Mouse (Mus musculus): ENCODE data around the gene Zpbp2. TPM values are rescaled to one million over a fixed set of nuclear protein-coding genes. Genes with fewer than 3 reads are reported as not detected.
A peak's percentile ranks its signal among the peaks of the same experiment; 100 is the strongest.

The Zpbp2 gene
- polyA plus RNA-seq, 1 experiment: 283 TPM

DNA sequence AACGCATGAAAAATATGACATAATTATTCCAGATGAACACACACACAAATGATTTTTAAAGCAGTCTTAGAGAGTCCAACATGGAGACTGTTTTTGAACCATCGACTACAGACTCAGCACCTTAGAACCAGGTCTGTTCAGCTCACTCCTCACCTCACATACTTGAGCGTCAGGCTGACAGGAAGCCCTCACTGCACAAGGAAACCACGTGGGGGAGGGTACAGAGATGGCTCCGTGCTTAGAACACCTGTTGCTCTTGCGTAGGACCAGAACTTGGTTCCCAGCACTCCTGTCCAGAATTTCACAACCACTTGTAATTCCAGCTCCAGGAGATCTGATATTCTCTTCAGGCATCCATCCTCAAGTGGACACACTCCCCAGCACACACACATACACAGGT is 44.1 kb downstream of the Zpbp2 start:
- Histone ChIP-seq H3K27ac (ENCODE audit: control insufficient read depth, insufficient read depth, low read depth, low read length) (no peak overlapping the region), H3K27me3 (ENCODE audit: control insufficient read depth, insufficient read depth, low read length) (no peaks in the 10 kb centered on the region), H3K4me3 (ENCODE audit: control insufficient read depth, low read depth, low read length) (no peak overlapping the region), H3K36me3 (ENCODE audit: control insufficient read depth, insufficient read depth, low read length) (no peaks in the 10 kb centered on the region), H3K4me1 (ENCODE audit: control insufficient read depth, insufficient read depth, low read length) (peaks cover 17% of the 10 kb centered on the region)
- TF ChIP-seq CTCF (IDR thresholded peaks at IDR 0.05; ENCODE audit: control insufficient read depth, insufficient read depth, insufficient replicate concordance, low read depth, low read length): no peak
- no peak for TF ChIP-seq POLR2A (IDR thresholded peaks at IDR 0.05; ENCODE audit: control insufficient read depth, low read depth, low read length)

DNA sequence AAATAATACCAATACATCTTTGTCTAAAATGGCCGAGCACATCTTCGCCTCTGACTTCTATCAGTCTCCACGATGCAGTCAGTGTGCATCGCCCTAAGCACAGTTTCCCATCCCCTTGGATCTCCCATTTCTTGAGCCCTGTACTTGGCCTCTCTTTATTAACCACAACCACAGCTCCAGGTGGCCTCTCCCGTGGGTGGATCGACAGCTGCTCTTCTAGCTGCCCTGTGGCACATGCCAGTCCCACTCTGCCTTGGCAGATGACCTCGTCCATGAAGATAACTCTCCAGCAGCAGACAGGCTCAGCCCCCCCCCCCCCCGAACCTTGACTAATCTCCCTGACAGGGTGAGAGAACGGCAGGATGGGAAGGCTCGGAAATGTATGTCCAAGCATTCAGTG is 44.6 kb downstream of the Zpbp2 start:
- H3K27ac ChIP-seq (ENCODE audit: control insufficient read depth, insufficient read depth, low read depth, low read length): no peak overlapping the region
- no peak overlapping the region for H3K4me3 ChIP-seq (ENCODE audit: control insufficient read depth, low read depth, low read length)
- H3K4me1 ChIP-seq (ENCODE audit: control insufficient read depth, insufficient read depth, low read length): peaks cover 17% of the 10 kb centered on the region
- no peaks in the 10 kb centered on the region for H3K36me3 ChIP-seq (ENCODE audit: control insufficient read depth, insufficient read depth, low read length)
- TF ChIP-seq POLR2A (IDR thresholded peaks at IDR 0.05; ENCODE audit: control insufficient read depth, low read depth, low read length): no peak
- TF ChIP-seq CTCF (IDR thresholded peaks at IDR 0.05; ENCODE audit: control insufficient read depth, insufficient read depth, insufficient replicate concordance, low read depth, low read length): no peak
- H3K27me3 ChIP-seq (ENCODE audit: control insufficient read depth, insufficient read depth, low read length): no peaks in the 10 kb centered on the region

DNA sequence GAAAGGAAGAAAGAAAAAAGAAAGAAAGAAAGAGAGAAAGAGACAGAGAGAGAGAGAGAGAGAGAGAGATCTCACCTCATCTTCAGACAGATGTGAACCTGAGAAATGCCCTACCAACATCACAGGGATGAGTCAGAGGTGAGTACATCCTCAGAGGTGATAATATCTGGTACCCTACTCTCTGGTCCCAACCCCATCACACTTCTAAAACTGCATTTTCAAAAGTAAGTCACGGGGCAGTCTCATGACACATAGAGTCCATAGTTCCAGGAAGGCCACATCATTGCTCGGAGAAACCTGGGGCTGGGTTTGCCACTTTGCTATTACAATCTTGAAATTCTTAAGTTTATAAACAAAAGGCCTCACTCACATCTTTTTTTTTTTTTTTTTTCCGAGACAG is 45.1 kb downstream of the Zpbp2 start:
- TF ChIP-seq CTCF (IDR thresholded peaks at IDR 0.05; ENCODE audit: control insufficient read depth, insufficient read depth, insufficient replicate concordance, low read depth, low read length): no peak
- no peak for TF ChIP-seq POLR2A (IDR thresholded peaks at IDR 0.05; ENCODE audit: control insufficient read depth, low read depth, low read length)
- no peak overlapping the region for H3K4me3 ChIP-seq (ENCODE audit: control insufficient read depth, low read depth, low read length)

DNA sequence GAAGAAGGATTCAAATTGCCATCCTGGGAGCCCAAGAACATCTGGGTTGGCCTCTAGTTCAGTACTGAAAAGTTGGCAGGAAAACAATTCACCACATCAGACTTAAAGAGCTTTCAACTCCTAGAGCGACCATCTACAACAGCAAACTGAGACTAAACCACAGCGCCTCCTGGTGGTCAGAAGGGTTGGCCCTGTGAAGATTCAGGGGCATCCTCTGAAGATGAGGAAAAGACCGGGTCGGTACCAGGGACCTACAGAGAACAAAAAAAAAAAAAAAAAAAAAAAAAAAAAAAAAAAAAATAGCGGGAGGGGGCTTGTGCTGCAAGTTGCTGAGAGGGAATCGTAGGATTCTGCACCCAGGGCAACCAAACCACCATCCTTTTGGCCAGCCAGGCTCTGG is 46.5 kb downstream of the Zpbp2 start:
- H3K27me3 ChIP-seq (ENCODE audit: control insufficient read depth, insufficient read depth, low read length): no peaks in the 10 kb centered on the region
- peaks cover 21% of the 10 kb centered on the region for H3K4me1 ChIP-seq (ENCODE audit: control insufficient read depth, insufficient read depth, low read length)
- peak overlapping the region; percentile 2; the same call in 1 of the 2 replicates for H3K4me3 ChIP-seq (ENCODE audit: control insufficient read depth, low read depth, low read length)

More for the DNA sequence above, 45.1 kb downstream of the Zpbp2 start:
- Histone ChIP-seq H3K36me3 (ENCODE audit: control insufficient read depth, insufficient read depth, low read length) (no peaks in the 10 kb centered on the region), H3K4me1 (ENCODE audit: control insufficient read depth, insufficient read depth, low read length) (peaks cover 17% of the 10 kb centered on the region), H3K27ac (ENCODE audit: control insufficient read depth, insufficient read depth, low read depth, low read length) (no peak overlapping the region), H3K27me3 (ENCODE audit: control insufficient read depth, insufficient read depth, low read length) (no peaks in the 10 kb centered on the region)

DNA sequence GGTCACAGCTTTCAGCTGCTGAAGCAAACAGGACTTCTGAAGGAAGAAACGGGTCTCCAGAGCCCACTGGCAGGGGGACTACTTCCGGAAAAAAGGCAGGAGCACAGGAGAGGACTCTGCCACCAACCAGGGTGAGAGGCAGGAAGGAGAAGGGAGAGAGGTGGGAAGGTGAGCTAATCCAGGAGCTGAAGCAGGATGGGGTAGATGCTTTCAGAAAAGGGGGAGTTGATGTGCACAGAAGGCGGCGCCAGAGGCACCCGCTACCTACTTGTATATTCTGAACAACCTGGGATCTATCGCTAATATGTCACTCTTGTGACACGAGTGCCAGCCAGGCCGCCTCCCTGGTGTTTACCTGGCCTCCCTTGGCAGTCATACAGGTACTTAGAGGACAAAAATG is 47.1 kb downstream of the Zpbp2 start, which contains the start of gene Lrrc3c:
TSS of gene Lrrc3c (plus strand) at position 301 of the 400 bp plus-strand sequence.
- Histone ChIP-seq H3K27me3 (ENCODE audit: control insufficient read depth, insufficient read depth, low read length) (no peaks in the 10 kb centered on the region), H3K4me3 (ENCODE audit: control insufficient read depth, low read depth, low read length) (peak within 1 kb of the TSS; percentile 2; the same call in 1 of the 2 replicates), H3K27ac (ENCODE audit: control insufficient read depth, insufficient read depth, low read depth, low read length) (no peak within 1 kb of the TSS), H3K36me3 (ENCODE audit: control insufficient read depth, insufficient read depth, low read length) (no peaks in the 10 kb centered on the region), H3K4me1 (ENCODE audit: control insufficient read depth, insufficient read depth, low read length) (peaks cover 23% of the 10 kb centered on the region)
- TF ChIP-seq CTCF (IDR thresholded peaks at IDR 0.05; ENCODE audit: control insufficient read depth, insufficient read depth, insufficient replicate concordance, low read depth, low read length) (no peak), POLR2A (IDR thresholded peaks at IDR 0.05; ENCODE audit: control insufficient read depth, low read depth, low read length) (no peak)

More for the DNA sequence above, 46.5 kb downstream of the Zpbp2 start:
- no peak overlapping the region for H3K27ac ChIP-seq (ENCODE audit: control insufficient read depth, insufficient read depth, low read depth, low read length)
- no peaks in the 10 kb centered on the region for H3K36me3 ChIP-seq (ENCODE audit: control insufficient read depth, insufficient read depth, low read length)
- TF ChIP-seq CTCF (IDR thresholded peaks at IDR 0.05; ENCODE audit: control insufficient read depth, insufficient read depth, insufficient replicate concordance, low read depth, low read length): peak; percentile 77
- no peak for TF ChIP-seq POLR2A (IDR thresholded peaks at IDR 0.05; ENCODE audit: control insufficient read depth, low read depth, low read length)

DNA sequence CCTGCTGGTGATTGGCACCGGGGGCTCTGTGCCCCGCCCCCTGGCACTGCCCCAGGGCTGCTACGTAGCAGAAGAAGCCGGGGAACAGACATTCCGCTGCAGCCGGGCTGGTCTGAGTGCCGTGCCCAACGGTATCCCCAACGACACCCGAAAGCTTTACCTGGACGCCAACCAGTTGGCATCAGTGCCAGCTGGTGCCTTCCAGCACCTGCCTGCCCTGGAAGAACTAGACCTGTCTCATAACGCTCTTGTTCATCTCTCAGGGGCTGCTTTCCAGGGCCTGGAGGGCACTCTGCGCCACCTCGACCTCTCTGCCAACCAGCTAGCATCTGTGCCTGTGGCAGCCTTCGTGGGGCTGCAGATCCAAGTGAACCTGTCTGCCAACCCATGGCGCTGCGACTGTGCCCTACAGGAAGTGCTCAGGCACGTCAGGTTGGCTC is 48.0 kb downstream of the Zpbp2 start:
- peaks cover 23% of the 10 kb centered on the region for H3K4me1 ChIP-seq (ENCODE audit: control insufficient read depth, insufficient read depth, low read length)
- H3K27me3 ChIP-seq (ENCODE audit: control insufficient read depth, insufficient read depth, low read length): no peaks in the 10 kb centered on the region
- no peak overlapping the region for H3K4me3 ChIP-seq (ENCODE audit: control insufficient read depth, low read depth, low read length)
- no peak for TF ChIP-seq CTCF (IDR thresholded peaks at IDR 0.05; ENCODE audit: control insufficient read depth, insufficient read depth, insufficient replicate concordance, low read depth, low read length)
- TF ChIP-seq POLR2A (IDR thresholded peaks at IDR 0.05; ENCODE audit: control insufficient read depth, low read depth, low read length): no peak
- no peaks in the 10 kb centered on the region for H3K36me3 ChIP-seq (ENCODE audit: control insufficient read depth, insufficient read depth, low read length)
- no peak overlapping the region for H3K27ac ChIP-seq (ENCODE audit: control insufficient read depth, insufficient read depth, low read depth, low read length)

DNA sequence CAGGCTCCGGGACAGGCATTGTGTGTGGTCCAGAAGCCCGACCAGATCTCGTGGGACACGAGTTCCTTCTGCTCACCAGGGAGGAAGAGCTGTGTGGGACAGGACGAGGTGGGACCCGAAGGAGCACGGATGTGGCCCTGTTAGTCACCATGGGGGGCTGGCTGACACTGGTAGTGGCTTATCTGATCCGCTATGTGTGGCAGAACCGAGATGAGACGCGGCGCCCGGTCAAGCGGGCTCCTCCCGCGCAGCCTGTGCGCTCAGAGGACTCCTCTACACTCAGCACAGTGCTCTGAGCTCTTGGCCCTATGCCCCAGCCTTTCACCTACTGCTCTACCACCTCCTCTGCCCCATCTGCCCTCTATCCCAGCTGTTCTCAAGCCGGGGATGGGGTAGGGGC is 48.4 kb downstream of the Zpbp2 start:
- no peak overlapping the region for H3K27ac ChIP-seq (ENCODE audit: control insufficient read depth, insufficient read depth, low read depth, low read length)
- peaks cover 23% of the 10 kb centered on the region for H3K4me1 ChIP-seq (ENCODE audit: control insufficient read depth, insufficient read depth, low read length)
- no peaks in the 10 kb centered on the region for H3K27me3 ChIP-seq (ENCODE audit: control insufficient read depth, insufficient read depth, low read length)
- H3K36me3 ChIP-seq (ENCODE audit: control insufficient read depth, insufficient read depth, low read length): no peaks in the 10 kb centered on the region
- H3K4me3 ChIP-seq (ENCODE audit: control insufficient read depth, low read depth, low read length): no peak overlapping the region
- TF ChIP-seq POLR2A (IDR thresholded peaks at IDR 0.05; ENCODE audit: control insufficient read depth, low read depth, low read length): no peak
- TF ChIP-seq CTCF (IDR thresholded peaks at IDR 0.05; ENCODE audit: control insufficient read depth, insufficient read depth, insufficient replicate concordance, low read depth, low read length): no peak

Measured in testis, adult 2 months (tissue).